Mouse (Mus musculus) layer of hippocampus, adult 9-11 months (tissue): Measurements from ENCODE around the gene Ttc4.

Source experiments
- DNase-seq: peaks from one replicate; pipeline ENCODE4 v3.0.0; 2022

Ttc4 gene

GRCm38 (mm10) chr4:106678442-106679118 lies at the start of gene Ttc4:
Gene Ttc4 (minus strand): TSS chr4:106678944.
- peak; percentile 85 for DNase-seq

- no peak for DNase-seq
Measured at GRCm38 (mm10) chr4:106720631-106721030, 41.9 kb upstream of the Ttc4 start.

GRCm38 (mm10) chr4:106713622-106714021 lies 34.9 kb upstream of the Ttc4 start:
- no peak for DNase-seq

- DNase-seq = peak; percentile 61
Measured at GRCm38 (mm10) chr4:106708408-106708807, 29.7 kb upstream of the Ttc4 start.

- no peak for DNase-seq
Measured at GRCm38 (mm10) chr4:106707957-106708356, 29.2 kb upstream of the Ttc4 start.

GRCm38 (mm10) chr4:106705096-106705665 lies 26.4 kb upstream of the Ttc4 start:
- DNase-seq = no peak

- peak; percentile 77 for DNase-seq
Measured at GRCm38 (mm10) chr4:106704416-106704815, 25.7 kb upstream of the Ttc4 start.

- no peak for DNase-seq
Measured at GRCm38 (mm10) chr4:106703956-106704355, 25.2 kb upstream of the Ttc4 start.

GRCm38 (mm10) chr4:106700798-106701197 lies 22.1 kb upstream of the Ttc4 start:
- DNase-seq = peak; percentile 42

GRCm38 (mm10) chr4:106699989-106700388 lies 21.2 kb upstream of the Ttc4 start:
- DNase-seq = peak; percentile 26

- no peak for DNase-seq
Measured at GRCm38 (mm10) chr4:106693841-106694430, 15.2 kb upstream of the Ttc4 start.

- DNase-seq = no peak
Measured at GRCm38 (mm10) chr4:106688636-106689296, 10.0 kb upstream of the Ttc4 start.

- no peak for DNase-seq
Measured at GRCm38 (mm10) chr4:106680955-106681354, 2.2 kb upstream of the Ttc4 start.

GRCm38 (mm10) chr4:106679152-106679551 lies 408 bp upstream of the Ttc4 start:
- DNase-seq = no peak

- DNase-seq = no peak
Measured at GRCm38 (mm10) chr4:106676749-106677148, 2.0 kb downstream of the Ttc4 start.

- DNase-seq = no peak
Measured at GRCm38 (mm10) chr4:106666546-106666945, 12.2 kb downstream of the Ttc4 start.

GRCm38 (mm10) chr4:106665673-106666072 lies 13.1 kb downstream of the Ttc4 start:
- DNase-seq = no peak

GRCm38 (mm10) chr4:106665269-106665668 lies 13.5 kb downstream of the Ttc4 start:
- DNase-seq = no peak

- DNase-seq = no peak
Measured at GRCm38 (mm10) chr4:106664697-106665096, 14.0 kb downstream of the Ttc4 start.

GRCm38 (mm10) chr4:106663956-106664470 lies 14.7 kb downstream of the Ttc4 start:
- DNase-seq = no peak

- no peak for DNase-seq
Measured at GRCm38 (mm10) chr4:106655681-106656080, 23.1 kb downstream of the Ttc4 start.

GRCm38 (mm10) chr4:106653051-106653450 lies 25.7 kb downstream of the Ttc4 start:
- no peak for DNase-seq

GRCm38 (mm10) chr4:106652546-106652945 lies 26.2 kb downstream of the Ttc4 start:
- no peak for DNase-seq
